22 mouse cellular contexts compared by ENCODE assay signal in the genomic region with DNA sequence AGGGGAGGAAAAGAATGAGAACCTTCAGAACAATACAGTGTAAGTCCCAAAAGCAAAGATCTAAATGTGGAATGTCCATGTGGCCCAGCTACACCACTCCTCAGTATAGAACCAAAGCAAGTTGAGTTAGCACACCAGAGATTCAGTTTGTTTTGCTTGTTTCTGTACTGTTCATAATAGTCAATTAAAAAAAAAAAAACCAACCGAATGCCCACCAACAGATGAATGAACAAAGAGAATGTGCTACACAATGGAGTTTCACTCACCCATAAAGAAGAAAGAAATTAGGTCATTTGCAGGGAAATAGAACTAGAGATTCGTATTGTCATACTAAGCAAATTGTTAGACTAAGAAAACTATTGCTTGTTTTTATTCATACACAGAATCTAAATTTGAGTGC. TPM values are rescaled to one million over a fixed set of nuclear protein-coding genes. Genes with fewer than 3 reads are reported as not detected.
DNase-seq lines count a peak whose midpoint lies in the region; ATAC-seq and TF ChIP-seq lines count a peak whose summit lies in the region.
"Had no signal": no experiment of that assay in that cellular context is flagged by ENCODE, and none has a peak within 500 bp of the region (broad histone marks: within the 10 kb centered on the region; RNA-seq: fewer than 3 reads in every experiment).

No protein-coding gene starts in this region.

- DNase-seq in Muller cell, postnatal 12 days (ENCODE audit: inconsistent ontology term) = peak; percentile 91
- peak; percentile 79 for DNase-seq in retina, embryonic 14.5 days (ENCODE audit: low spot score)
- peak; percentile 92 for DNase-seq in retina, postnatal 1 day
- DNase-seq in thymus, postnatal 10 days (ENCODE audit: low spot score in 2 of 2) = no peak
- no peak for DNase-seq in kidney, adult 2 months
- DNase-seq: adrenal gland, adult 2 months; adrenal gland, adult 8-10 months; adrenal gland, postnatal 10 days; adrenal gland, postnatal 14 days; adrenal gland, postnatal 25 days; adrenal gland, postnatal 36 days; B cell, adult 2 months; cerebellum, adult 11 months; cerebellum, adult 11-12 months; cerebellum, adult 18-20 months; cerebellum, adult 2 months had no signal

- no peak for ATAC-seq in monocyte, adult 5-6 weeks (replicated peaks; ENCODE audit: insufficient number of reproducible peaks, low FRiP score, low TSS enrichment, poor library complexity, severe bottlenecking)
- ATAC-seq: activated CD4-positive, CD25-positive, alpha-beta regulatory T cell, adult 4 months; CD4-positive, CD25-positive, alpha-beta regulatory T cell, adult 4 months; Patski had no signal

- H3K27ac ChIP-seq in kidney, adult 2 months (ENCODE audit: insufficient read depth, low read depth, low read length) = no peak overlapping the region

- H3K36me3 ChIP-seq in kidney, adult 2 months (ENCODE audit: control insufficient read depth, insufficient read depth, low read length) = no peaks in the 10 kb centered on the region
- H3K36me3 ChIP-seq: G1E had no signal

- no peaks in the 10 kb centered on the region for H3K4me1 ChIP-seq in kidney, adult 2 months (ENCODE audit: control insufficient read depth, insufficient read depth, low read length)

- TF ChIP-seq POLR2A in kidney, adult 2 months (IDR thresholded peaks at IDR 0.05; ENCODE audit: low read depth, low read length) = no peak

- WGBS in kidney, adult 2 months = 80% methylated on average over 2 of the region's 2 CpGs

- H3K4me3 ChIP-seq in kidney, adult 2 months (ENCODE audit: insufficient read depth, low read depth, low read length) = no peak overlapping the region

- no peaks in the 10 kb centered on the region for H3K27me3 ChIP-seq in kidney, adult 2 months (replicated peaks; ENCODE audit: control insufficient read depth, insufficient read depth, low read length)
- H3K27me3 ChIP-seq: CH12.LX, Patski had no signal

- TF ChIP-seq CTCF in kidney, adult 2 months (conservative IDR thresholded peaks at IDR 0.05; ENCODE audit: insufficient read depth, insufficient read length, low read depth, low read length) = no peak

RNA-seq across cellular contexts. Expression of a gene that starts 24.2 kb away (rescaled TPM):
- polyA plus RNA-seq in kidney, adult 2 months (2012; rRNA removed) = 70.5 and 80.1 TPM in 2 replicates
- total RNA-seq in monocyte, adult 5-6 weeks (2017) = 74.5 to 129 TPM (median 113 TPM) in 3 replicates

Comparison
In these comparisons a context has a peak if more than half of its experiments do, and no peak if none do; other contexts are left out.
1. DNase-seq: peak in Muller cell, postnatal 12 days (single experiment), retina, embryonic 14.5 days (single experiment) and retina, postnatal 1 day (single experiment); none in thymus, postnatal 10 days (0 of 2) and kidney, adult 2 months (single experiment).